Mouse (Mus musculus): Measurements from ENCODE around the gene Six1.

DNA sequence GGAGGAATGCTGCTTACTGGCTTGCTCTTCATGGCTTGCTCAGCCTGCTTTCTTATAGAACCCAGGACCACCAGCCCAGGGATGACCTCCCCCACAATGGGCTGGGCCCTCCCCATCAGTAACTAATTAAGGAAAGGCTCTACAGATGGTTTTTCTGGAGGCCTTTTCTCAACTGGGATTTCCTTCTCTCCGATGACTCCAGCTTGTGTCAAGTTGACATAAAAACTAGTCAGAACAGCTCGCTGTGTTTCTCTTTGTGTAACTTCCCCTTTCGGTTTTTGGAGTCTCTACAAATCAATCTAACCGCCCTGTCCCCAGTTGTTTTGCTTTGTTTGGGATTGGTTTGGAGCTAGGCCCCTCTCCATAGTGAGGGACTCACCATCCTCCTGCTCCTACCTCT, 37.5 kb downstream of the Six1 start:
- TF ChIP-seq ZNF384 (IDR thresholded peaks at IDR 0.05; ENCODE audit: low read depth, low read length) (no peak), MAFK (IDR thresholded peaks at IDR 0.05; ENCODE audit: insufficient read depth, low read depth, low read length) (no peak), CHD2 (IDR thresholded peaks at IDR 0.05; ENCODE audit: low read depth, low read length) (no peak), ZC3H11A (IDR thresholded peaks at IDR 0.05; ENCODE audit: borderline replicate concordance, low read depth, low read length) (no peak)

Data from ES-E14 (cell line).